Mouse (Mus musculus) urinary bladder, postnatal 25 days (tissue): ENCODE data around the gene Pnma5.
A peak's percentile ranks its signal among the peaks of the same experiment; 100 is the strongest.
"Not testable (repeated sequence)": the region's sequence is repeated elsewhere in the genome, so short reads cannot be mapped to it uniquely, and the experiment has no call there.

Experiments
- DNase-seq: peaks from one replicate; pipeline ENCODE4 v3.0.0; 2022; ENCODE audit warnings: low spot score

Pnma5 gene

GRCm38 (mm10) chrX:73037003-73037402, at the start of gene Pnma5:
TSS of gene Pnma5 (minus strand) at chrX:73037103.
- no peak for DNase-seq

GRCm38 (mm10) chrX:73082267-73083055, 45.6 kb upstream of the Pnma5 start, which contains the start of gene Xlr4a:
TSS of gene Xlr4a (minus strand) at chrX:73082478.
- not testable (repeated sequence) for DNase-seq

DNA sequence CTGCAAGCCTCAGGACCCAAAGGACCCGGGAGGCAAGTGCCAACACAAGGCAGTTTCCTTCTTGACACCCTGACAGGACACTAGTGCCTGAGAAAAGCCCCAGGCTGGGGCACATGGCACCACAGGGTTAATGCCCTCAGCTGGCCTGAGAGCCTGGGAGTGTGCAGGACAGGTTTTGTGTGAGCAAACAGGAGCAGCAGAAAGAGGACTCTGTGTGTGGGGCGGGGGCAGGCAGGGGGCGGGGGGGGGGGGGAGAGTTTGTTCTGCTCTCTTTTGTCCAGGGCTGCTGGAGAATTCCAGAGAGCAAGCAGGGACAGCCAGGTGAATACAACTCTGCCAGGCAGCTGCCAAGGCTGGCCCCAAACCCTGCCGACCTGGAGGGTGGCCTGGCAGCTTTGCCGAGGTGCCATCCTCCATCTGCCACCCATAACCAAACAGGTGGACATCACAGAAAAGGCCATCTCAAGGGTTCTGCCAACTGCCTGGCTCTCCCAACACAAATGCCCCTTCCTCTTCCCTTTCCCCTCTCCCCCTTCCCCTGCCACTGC, 29.9 kb upstream of the Pnma5 start:
- not testable (repeated sequence) for DNase-seq

DNA sequence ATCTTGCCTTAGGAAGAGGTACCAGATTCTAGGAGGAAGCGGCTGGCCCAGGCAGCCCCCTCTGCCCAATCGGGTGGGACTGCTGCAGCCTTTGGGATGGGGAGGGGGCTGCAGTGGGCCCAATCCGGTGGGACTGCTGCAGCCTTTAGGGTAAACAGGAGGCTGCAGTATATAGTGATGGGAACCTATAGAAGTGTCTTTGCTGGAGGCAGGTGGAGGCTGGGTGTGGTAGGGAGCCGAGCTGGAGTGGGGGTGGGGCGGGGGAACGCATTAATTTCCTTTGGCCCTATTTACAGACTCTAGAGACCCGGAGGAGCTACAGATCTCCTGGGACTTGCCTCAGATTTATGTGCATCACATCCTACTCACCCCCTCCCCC, 27.5 kb upstream of the Pnma5 start, which contains the start of gene Pnma3:
Gene Pnma3 (plus strand): TSS at position 373 of the 379 bp plus-strand sequence.
- DNase-seq: no peak

- no peak for DNase-seq
These were observed 26.9 kb upstream of the Pnma5 start for GRCm38 (mm10) chrX:73063512-73064414.

GRCm38 (mm10) chrX:73062323-73062722, 25.4 kb upstream of the Pnma5 start:
- no peak for DNase-seq

- no peak for DNase-seq
These were observed 24.6 kb upstream of the Pnma5 start for GRCm38 (mm10) chrX:73061528-73061927.

- peak; percentile 87 for DNase-seq
These were observed 17.1 kb upstream of the Pnma5 start for GRCm38 (mm10) chrX:73053860-73054563.

GRCm38 (mm10) chrX:73039666-73040065, 2.8 kb upstream of the Pnma5 start:
- DNase-seq: no peak

DNA sequence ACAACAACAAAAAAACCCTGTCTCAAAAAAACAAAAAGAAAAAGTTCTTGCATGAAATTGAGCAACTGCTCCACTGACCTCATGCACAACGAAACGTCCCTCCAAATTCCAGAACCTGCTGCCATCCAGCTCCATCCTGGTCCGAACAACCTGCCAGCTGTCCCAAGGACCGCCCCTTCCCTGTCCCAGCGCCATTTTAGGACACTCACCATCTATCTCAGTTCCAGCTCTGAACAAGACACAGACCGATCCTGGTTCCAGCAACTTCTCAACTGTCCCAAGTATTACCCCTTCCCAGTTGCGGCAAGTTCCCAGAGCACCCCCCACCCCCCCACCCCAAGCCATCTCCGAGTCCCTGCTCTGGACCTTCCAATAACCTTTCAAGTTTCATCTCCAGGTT, 1.9 kb upstream of the Pnma5 start:
- DNase-seq: no peak

DNA sequence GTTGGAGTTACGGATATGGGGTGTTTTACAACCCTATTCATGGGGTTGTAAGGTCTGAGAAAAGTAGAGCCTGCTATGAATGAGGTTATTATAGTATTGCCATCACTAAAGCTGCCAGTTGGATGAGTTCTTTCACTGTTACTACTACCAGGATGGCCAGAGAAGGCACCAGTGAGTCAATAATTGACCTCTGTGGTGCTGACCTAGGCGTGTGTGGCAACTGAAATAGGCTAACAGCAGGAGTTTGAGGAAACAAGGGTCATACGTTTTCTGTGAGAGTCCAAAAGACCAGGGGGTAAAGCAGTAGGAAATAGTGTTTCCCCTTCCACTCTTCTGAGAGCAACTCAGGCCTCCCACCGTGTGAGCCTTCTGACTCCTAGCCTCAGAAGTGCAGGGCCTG, 24.1 kb downstream of the Pnma5 start:
- DNase-seq: no peak

DNA sequence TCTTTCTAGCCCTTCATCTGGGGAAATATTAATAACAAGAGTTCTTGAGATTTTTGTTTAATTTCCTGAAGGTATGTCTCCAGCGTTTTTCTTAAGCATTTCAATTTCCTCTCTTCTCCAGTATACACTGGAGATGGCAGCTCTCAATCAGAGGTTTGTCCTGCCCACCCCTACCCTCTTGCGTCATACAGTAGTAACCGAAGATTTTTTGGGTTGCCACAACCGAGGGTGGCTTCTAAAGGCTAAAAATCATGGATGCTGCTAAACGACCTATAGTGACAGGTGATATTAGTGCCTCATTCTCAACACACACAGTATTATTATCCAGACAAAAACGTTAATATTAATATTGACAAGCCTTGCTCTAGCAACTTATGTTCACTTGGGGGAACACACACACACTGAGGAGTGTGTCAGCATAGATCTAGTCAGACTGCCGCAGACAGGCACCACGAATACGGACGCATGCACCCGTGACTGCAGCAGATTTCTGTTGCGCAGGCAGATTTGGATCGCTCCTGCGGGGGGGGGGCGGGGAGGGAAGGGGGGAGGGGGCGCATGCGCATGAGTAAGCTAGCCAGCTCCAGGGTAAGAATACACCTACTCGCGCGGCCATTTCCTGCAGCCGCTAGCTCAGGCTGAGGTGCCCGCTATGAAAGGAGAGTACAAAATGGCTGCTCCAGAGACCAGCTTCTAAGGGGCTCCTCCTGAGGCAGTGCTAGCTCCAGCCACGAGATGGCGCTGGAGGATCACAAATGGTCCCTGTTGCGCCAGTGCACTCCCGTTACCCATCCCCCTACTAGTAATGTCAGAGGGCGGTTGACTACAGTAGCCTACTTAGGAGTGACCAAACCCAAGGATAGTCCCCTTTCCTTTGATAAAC, 29.1 kb downstream of the Pnma5 start:
- DNase-seq: peak; percentile 79

DNA sequence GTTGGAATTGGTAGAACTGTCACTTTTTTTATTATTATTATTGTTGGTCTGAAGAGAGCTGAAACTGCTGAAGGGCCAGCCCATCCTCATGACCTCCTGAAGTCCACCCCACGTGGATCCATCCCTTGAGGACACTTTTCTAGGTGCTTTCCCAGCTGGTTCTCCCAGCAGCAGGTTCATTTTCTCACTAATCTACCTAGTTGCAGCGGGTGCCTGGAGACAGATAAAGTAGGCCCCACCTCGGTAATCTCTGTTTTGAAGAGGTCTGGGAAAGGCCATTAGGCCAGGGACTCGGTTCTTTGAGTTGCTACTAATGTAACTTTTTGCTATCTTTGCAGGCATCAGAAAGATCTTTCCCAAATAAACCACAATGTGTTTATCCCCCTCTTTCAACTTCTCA, 31.2 kb downstream of the Pnma5 start:
- no peak for DNase-seq

- DNase-seq: no peak
These were observed 33.8 kb downstream of the Pnma5 start for GRCm38 (mm10) chrX:73003110-73003509.

DNA sequence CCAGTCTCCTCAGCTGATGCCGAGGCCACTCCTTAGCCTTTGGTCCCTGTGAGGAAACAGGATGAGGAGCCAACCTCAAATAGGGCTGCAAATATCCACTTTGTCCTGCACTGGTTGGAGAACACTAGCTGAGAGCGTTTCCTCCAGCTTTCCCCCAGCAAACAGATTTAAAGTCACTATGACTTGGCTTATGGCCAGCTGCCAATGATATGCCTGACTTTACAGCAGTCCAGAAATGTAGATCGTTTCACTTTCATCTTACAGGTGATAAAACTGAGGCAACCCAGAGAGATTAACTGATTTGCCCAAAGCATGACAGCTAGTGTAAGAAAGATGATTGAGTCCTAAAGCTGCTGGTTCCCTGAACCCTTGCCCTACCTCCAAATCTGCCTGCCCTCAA, 41.4 kb downstream of the Pnma5 start:
- DNase-seq: no peak

DNA sequence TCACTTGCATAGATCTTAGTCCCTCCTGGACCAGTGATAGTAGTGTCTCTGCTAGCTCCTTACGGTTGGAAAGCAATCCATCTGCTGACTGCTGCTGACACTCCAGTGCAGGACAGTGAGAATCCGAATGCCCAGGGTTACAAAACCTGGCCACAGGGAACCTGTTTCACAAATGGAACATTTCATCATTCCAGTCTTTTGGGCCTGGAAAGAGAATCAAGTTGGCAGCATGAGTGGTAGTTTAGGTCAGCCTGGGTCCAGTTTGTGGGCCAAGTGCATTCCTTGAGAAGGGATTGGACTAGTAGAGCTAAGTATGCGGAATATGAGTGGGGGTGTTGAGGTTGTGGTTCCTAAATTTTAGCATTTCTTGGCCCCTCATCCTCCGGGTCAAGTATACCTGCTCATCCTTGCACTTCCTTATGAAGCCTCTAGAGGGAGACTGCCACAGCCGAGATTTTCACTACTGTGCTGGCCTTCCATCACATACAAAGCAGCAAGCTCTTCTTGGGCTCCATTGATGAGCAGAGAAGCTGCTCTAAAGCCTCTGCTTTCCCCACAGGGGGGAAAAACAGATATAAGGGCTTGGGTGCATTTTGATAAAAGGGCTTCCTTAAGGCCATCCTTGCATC, 44.5 kb downstream of the Pnma5 start:
- no peak for DNase-seq

DNA sequence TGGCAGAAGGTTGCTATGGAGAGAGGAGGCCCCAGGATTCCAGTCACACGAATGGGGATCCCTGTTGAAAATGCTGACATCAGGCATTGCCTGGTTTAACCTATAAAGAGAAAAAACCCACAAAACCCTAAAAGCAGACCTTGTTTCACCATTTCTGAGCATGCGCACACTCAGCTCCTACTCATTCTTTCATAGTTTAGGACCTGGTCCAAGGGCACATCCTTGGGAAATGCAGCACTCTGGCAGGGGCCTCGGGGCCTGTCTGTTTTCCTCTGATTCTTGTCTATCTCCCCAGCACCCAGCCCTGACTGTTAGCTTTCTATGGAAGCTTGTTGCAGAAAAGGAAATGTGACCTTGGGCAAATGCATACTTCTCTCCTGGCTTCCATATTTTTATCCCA, 46.3 kb downstream of the Pnma5 start:
- DNase-seq: no peak

GRCm38 (mm10) chrX:72988431-72988830, 48.5 kb downstream of the Pnma5 start:
- DNase-seq: no peak

DNA sequence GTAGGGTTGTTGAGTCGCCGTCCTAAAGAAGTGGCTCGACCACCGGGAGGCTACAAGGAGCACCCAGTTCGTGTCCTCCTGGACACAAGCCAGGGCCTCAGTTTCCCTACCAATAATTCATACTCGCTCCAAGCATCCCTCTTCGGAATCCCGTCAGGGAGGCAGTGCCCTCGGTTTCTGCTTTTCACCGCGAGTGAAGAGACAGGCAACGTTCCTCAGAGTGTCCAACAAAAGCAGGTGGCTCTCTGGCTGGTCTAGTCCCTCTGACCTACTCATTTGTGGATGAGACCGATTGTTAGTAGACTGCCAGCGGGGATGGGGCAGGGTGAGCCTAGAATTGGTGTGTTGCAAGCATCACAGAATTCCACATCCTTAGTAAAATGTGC, 49.4 kb downstream of the Pnma5 start:
- DNase-seq: no peak

- peak; percentile 39 for DNase-seq
These were observed 49.9 kb downstream of the Pnma5 start, which contains the start of gene Zfp185 for GRCm38 (mm10) chrX:72986841-72987519. TSS of gene Zfp185 (plus strand) at chrX:72987339.
